Mouse (Mus musculus) heart, adult 9 months (tissue): ENCODE data around the gene Ckmt2.

Source experiments
- DNase-seq, 2 experiments: peaks; one replicate each; pipeline ENCODE4 v3.0.0; 2022; ENCODE audit warnings: low spot score in 2 of 2

The Ckmt2 gene

GRCm38 (mm10) chr13:91873734-91874329, 2.9 kb downstream of the Ckmt2 start:
- DNase-seq = peak; percentile 37 to 39

GRCm38 (mm10) chr13:91868577-91868976, 8.1 kb downstream of the Ckmt2 start:
- DNase-seq = no peak

DNA sequence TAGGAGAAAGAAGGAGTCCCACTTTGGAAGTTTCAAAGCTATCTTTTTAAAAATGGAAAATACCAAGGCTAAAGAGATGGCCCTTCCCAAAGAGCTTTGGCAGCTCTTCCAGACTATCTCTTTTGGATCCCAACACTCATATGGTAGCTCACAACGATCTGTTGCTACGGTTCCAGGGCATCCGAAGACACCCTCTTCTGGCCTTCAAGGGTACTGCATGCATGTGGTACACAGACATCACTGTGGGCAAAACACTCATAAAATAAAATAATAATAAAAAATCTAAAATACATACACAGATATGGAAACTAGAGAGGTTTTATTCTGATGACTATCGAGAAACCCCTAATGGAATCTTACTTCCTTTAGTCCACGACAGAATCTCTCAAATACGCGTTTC, 17.9 kb downstream of the Ckmt2 start:
- no peak for DNase-seq

DNA sequence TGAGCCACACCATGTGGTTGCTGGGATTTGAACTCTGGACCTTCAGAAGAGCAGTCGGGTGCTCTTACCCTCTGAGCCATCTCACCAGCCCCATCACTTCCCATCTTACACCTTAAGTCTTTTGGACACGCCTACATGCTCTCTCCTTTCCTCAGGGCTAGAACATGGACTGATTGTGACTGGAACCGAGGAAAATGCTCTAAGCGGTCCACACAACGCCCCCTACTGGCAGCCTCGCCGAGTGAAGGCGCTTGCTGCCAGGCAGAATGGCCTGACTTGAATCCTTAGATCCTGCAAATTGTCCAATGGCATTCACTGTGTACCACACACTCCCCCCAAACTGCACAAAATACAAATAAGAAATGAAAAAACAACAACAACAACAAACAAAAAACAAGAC, 19.3 kb downstream of the Ckmt2 start:
- no peak for DNase-seq

DNA sequence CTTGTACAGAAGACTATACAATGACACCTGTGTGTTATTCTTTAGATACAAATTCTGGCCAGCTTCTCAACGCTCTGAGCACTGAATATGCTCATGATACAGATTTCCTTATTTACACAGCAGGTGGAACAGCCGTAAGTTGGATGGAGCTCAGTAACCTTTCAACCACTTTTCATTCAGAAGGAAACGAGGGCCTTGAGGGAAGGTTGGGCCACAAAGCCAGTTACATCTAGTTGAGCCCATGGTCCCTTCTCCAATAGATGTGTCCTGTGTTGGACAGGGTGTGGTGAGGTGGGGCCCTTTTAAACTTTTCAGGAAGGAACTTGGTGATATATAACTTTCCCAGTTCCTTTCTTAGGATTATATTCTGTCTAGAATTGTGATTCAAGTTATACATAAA, 22.3 kb downstream of the Ckmt2 start:
- no peak for DNase-seq

DNA sequence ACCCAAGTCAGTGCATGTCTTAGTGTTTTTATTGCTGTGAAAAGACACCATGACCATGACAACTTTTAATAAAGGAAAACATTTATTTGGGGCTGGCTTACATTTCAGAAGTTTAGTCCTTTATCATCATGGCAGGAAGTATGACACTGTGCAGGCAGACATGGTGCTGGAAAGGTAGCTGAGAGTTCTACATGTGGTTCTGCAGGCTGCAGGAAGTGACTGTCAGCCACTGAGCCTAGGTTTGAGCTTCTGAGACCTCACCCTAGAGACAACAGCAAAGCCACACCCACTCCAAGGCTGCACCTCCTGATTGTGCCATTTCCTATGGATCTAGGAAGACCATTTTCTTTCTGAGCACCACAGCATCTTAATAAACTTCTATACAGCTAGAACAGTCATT, 48.8 kb downstream of the Ckmt2 start:
- no peak for DNase-seq

DNA sequence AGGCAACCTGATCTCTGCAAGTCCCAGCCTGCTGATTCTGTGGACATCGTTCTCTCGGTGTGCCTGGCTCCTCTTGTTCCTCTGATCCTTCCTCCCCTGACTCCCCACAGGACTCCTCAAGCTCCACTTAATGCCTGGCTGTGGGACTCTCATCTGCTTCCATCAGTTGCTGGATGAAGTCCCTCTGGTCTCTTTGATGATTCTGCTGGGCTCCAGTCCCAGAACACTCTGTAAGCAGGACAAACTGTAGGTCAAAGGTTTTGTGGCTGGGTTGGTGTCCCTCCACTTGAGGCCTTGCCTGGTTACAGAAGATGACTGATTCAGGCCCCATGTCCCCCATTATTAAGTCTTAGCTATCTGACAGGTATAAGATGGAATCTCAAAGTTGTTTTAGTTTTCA, 50.6 kb downstream of the Ckmt2 start:
- peak; percentile 40 to 51 for DNase-seq

GRCm38 (mm10) chr13:91824845-91825550, 51.7 kb downstream of the Ckmt2 start:
- DNase-seq = peak; percentile 28 to 48

GRCm38 (mm10) chr13:91823735-91824134, 53.0 kb downstream of the Ckmt2 start:
- no peak for DNase-seq

DNA sequence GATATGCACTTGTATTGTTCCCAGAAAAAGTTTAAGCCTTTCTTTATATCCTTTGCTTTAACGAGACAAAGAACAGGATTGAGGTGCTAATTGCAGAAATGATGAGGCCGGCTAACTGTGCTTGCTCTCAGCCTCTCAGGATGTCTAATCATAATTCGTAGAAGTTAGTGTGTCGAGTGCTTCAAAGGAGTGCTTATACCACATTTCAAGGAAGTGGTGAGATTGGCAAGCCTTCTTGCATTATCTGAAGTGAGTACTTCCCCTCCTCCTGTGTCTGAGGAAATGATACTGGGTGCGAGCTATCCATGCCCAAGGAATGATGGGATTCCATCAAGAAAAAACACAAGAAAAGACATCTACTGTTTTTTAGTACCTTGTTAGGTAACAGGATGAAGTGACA, 62.0 kb downstream of the Ckmt2 start:
- DNase-seq = no peak

DNA sequence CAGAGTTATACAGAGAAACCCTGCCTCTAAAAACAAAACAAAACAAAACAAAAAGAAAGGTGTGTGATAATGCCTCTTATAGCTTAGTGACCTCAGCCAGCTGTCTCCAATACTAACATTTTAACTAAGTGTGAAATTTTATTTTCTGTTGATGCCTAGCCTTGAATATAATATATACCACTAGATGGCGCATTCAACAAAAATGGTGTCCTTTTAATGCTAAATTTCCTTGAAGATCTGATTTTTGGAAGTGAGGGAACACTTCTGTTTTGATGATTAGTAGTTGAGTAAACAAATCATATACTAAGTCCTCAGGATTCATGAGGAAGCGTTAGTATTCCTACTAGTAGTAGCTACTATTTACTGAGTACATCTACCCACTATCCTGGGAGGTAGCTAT, 67.2 kb downstream of the Ckmt2 start:
- no peak for DNase-seq

GRCm38 (mm10) chr13:91807874-91808575, 68.7 kb downstream of the Ckmt2 start:
- DNase-seq = no peak

DNA sequence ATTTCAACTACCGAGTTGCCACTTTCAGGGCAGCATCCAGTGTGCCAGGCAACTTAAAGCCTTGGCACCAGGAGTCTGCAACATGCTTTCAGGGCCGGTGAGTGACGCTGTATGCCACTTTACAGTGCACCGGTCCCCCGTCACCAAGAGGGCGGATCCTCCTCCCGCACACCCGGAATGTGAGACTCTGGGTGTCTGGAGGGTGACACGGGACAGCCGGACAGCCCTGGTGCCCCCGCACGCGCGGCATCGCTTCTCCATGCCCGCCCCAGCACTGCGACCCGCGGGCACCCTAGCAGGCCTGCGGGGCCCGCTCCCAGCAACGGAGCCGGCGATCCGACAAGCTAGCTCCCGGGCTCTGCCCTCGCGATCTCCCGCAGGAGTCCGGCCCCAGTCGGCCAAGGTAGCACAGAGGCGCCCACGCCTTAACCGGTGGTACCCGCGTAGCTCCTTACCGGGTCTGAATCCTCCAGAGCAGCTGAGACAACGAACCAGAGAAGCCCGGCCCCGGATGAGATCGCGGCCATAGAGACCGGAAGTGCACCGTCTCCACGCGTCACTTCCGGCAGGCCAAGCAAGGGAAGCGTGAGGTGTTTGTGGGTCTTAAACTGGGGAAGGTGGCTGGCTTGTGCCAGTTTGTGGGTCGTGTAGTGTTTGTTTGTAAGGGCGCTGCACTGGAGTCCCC, 69.4 kb downstream of the Ckmt2 start, which contains the start of gene Zcchc9:
Gene Zcchc9 (minus strand): TSS at position 551 of the 685 bp plus-strand sequence.
- DNase-seq = peak; percentile 81 to 87
